Mouse (Mus musculus) G1E-ER4 (cell line): Measurements from ENCODE around the gene 1700025G04Rik. TPM values are rescaled to one million over a fixed set of nuclear protein-coding genes. Genes with fewer than 3 reads are reported as not detected.

Experiments
- GATA1 ChIP-seq: IDR thresholded peaks from one replicate; pipeline ENCODE4 v1.8.0; 2012; ENCODE audit warnings: low read length, inconsistent platforms
- polyA plus RNA-seq: library from polyadenylated mRNA; stranded (reverse); fragments of >175 nt; gene quantifications from 2 replicates; pipeline ENCODE4 v1.2.3, GENCODE M21; 2012

Gene 1700025G04Rik
- polyA plus RNA-seq = not detected in 2 replicates

DNA sequence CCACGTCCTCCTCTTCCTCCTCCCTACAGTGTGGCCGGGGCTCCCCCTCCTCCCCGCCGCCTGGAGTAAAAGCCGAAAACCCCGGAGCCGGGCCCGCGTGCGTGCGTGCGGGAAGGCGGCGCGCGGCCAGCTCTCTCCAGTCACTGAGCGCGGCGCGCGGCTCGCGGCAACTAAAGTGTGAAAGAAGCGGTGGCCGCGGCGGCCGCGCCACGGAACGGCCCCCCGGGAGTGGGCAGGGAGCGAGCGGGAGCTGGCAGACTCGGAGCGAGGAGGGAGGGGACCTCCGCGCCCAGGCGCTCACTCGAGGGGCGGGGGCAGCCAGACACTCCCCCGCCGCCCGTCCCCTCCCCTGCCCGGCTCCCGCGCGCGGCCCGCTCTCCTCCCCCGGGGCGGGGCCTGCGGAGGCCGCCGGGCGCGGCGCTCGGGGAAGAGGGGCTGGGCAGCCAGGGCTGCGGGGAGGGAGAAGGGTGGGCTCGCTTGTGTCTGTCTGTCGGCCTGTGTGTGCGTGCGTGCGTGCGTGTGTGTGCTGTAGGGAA is at the start of gene 1700025G04Rik:
1700025G04Rik (minus strand) TSS at position 108 of the 536 bp plus-strand sequence.
- no peak for TF ChIP-seq GATA1

GRCm38 (mm10) chr1:152139496-152139895 is 49.6 kb upstream of the 1700025G04Rik start:
- no peak for TF ChIP-seq GATA1

- no peak for TF ChIP-seq GATA1
Observed at GRCm38 (mm10) chr1:152130029-152130727, 40.3 kb upstream of the 1700025G04Rik start.

- TF ChIP-seq GATA1 = no peak
Observed at GRCm38 (mm10) chr1:152125451-152125850, 35.5 kb upstream of the 1700025G04Rik start.

DNA sequence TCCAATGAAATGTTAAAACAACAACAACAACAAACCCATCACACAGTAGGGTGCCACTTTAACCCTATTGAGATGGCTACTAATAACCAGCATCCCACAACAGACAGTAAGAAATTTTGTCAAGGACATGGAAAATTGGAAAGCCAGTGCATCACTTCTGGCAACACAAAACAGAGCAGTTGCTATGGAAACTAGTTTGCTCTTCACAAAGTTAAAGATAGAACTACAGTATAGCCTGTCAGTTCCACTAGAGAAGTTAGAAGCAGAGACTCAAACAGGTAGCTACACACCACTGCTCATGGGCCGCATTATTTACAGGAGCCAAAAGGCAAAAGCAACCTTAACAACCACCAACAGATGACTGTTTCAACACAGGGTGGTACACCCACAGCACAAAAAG is 20.2 kb upstream of the 1700025G04Rik start:
- no peak for TF ChIP-seq GATA1

GRCm38 (mm10) chr1:152106136-152106535 is 16.2 kb upstream of the 1700025G04Rik start:
- no peak for TF ChIP-seq GATA1

GRCm38 (mm10) chr1:152105246-152105645 is 15.3 kb upstream of the 1700025G04Rik start:
- TF ChIP-seq GATA1 = no peak

DNA sequence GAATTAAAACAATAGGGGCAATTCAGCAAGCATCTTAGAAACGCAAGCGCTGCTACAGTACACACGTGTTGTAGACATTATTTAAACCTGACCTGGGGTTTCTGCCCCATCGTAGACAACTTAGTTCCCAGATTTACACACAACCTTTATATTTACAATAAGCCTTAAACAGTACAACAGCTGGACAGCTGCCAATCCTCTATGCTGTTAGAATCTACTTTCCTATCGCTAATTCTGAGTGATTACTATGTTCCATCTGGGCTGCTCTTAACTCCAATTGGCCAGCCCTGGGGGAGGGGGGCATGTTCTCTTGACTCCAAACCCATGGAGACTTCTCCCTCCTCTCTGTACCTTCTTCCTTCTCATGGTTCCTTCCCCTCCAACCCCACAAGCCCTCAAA is 11.8 kb upstream of the 1700025G04Rik start:
- no peak for TF ChIP-seq GATA1

GRCm38 (mm10) chr1:152096045-152096444 is 6.1 kb upstream of the 1700025G04Rik start:
- no peak for TF ChIP-seq GATA1

GRCm38 (mm10) chr1:152090564-152091545 is 930 bp upstream of the 1700025G04Rik start:
- TF ChIP-seq GATA1 = no peak

GRCm38 (mm10) chr1:152089526-152089925 is 399 bp downstream of the 1700025G04Rik start:
- no peak for TF ChIP-seq GATA1

DNA sequence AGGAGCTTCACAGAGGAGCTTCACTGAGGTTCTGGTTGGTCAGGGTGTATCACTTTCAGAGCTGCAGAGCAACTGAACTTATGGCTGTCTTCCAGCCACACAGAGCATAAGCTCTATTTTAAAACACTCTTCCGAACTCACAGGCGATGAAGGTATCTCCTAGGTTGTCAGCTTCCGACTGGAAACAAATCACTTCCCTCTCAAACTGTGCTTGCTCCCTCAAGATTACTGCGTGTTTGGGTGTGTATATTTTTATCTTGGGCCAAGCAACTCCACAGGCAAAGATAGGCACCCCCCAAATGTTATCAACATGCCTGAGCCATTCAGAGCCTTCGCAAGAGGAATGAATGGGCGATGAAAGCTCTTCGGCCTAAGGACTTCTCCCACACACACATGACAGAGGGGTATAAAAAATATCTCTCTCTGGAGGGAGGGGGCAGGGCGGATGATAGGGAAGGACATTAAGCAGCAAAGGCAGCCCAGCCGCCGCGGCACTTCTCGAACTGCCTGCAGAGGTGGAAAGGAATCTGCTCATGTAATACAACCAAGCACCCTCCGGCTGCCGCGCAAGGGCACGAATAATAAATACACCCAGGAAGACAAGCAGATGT is 1.0 kb downstream of the 1700025G04Rik start:
- TF ChIP-seq GATA1 = no peak

DNA sequence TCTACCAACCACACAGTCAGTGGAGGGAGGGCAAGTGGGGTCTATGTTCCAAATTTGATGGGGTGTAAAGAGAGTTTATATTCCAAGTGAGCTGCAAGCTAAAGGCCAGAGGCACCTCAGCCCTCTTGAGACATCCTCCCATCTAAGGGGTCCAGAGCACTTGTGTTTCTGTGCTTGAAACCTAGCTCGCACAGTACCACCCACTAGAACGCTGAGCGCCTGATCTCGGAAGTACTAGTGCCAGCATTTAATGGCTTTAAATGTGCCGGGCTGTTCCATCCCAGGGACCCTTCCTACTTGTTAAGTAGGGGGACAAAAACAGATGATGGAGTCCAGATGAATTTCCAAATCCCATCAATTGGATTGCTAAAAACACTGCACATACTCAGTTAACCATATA is 1.9 kb downstream of the 1700025G04Rik start:
- TF ChIP-seq GATA1 = no peak

GRCm38 (mm10) chr1:152086951-152087350 is 3.0 kb downstream of the 1700025G04Rik start:
- no peak for TF ChIP-seq GATA1

GRCm38 (mm10) chr1:152085561-152085960 is 4.4 kb downstream of the 1700025G04Rik start:
- TF ChIP-seq GATA1 = no peak

DNA sequence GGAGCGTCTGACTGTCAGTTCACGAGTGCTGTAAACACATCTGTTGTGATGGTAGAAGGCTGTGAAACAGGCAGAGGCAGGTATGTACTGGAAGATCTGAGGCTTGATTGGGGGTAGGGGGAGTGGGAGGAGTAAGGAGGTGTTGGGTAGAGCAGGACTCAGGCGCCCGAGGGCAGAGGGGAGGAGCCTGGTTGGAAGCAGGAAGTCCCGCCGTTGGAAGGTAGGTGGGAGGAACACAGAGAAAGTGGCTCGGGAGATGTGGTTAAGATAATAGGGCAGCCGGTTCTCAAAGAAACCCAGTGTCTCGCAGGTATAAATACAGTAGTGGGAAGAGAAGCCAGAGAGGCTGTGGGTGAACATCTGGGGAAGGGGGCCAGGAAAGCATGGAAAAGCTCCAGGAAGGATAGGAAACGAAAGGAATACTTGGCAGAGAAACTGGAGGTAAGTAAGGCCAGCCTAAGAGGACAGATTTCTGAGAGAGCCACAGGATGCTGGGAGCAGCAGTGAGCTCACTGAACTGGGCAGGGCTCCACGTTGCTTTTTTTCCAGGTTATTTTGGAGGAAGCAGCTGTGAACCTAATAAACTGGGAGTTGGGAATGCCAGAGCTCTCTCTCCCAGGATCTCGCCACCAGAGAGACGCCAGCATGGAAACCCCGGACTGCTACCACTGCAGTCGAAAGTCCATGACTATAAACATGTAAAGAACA is 5.1 kb downstream of the 1700025G04Rik start:
- no peak for TF ChIP-seq GATA1
